Mouse (Mus musculus) right cerebral cortex, adult 18-20 months (tissue): Measurements from ENCODE around the gene Gm9903.

Experiments used
- DNase-seq: peaks from one replicate; pipeline ENCODE4 v3.0.0; 2022; ENCODE audit warnings: mixed read lengths

Gm9903 gene

DNA sequence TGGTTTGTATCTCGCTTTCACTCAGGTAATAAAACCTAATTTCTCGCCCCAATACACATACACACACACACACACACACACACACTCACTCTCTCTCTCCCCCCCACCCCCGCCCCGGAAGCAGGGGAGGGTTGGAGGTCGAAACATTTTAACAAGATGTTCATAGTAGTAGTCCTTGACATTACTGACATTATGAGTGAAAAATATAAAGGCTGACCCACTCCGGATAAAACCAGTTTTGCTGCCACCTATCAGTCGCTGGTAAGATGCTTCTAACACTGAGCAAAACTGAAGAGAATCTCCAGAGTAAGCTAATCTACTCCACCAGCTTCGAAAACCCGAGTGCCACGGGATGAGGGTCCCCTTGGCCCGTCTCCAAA lies 21.8 kb downstream of the Gm9903 start:
- DNase-seq: no peak

DNA sequence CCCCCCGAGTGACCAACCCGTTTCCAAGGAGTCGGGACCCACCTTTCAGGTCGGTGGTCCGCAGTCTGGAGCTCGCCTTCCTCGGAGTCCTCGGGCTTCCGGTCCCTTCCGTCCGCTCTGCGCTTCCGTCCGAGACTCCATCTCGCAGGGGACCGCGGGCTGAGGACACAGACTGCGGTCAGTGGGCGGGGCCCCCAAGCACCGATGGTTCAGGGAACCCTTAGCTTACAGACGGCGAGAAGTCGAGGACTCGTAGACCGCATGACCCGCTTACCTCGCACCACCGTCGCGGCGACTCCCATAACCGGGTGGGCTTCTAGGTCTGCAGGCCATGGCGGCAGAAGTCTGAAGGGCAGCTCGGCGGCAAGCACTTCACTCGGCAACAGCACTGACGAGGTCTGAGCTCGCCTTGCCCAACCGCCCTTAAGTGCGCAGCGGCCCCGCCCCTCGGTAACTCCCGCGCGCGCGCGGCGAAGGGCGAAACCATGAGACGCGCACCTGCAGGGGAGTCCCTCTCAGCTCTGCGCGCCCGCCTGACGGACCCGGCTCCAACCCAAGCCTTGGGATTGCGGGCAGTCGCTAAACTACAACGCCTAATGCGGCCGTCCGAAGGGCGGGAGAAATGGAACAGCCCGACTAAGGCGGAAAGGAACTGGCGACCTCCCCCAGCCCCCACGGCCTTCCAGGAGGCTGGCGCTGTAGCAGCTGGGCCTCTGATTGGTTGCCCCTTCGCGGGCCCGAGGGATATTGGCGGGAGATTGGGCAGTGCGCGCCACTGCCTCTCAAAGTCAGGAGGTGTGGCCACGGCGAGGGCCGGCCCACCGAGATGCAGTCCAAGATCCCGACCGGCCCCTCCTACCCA lies 22.4 kb downstream of the Gm9903 start, which contains the start of gene Slbp:
Gene Slbp, minus strand, starts transcription at position 654 of the 862 bp plus-strand sequence.
- DNase-seq: peak; percentile 97

GRCm38 (mm10) chr5:33652783-33653173 lies 23.1 kb downstream of the Gm9903 start:
- DNase-seq: no peak

- no peak for DNase-seq
Observed at GRCm38 (mm10) chr5:33654424-33654823, 24.7 kb downstream of the Gm9903 start.

- no peak for DNase-seq
Observed at GRCm38 (mm10) chr5:33655251-33655840, 25.6 kb downstream of the Gm9903 start.

DNA sequence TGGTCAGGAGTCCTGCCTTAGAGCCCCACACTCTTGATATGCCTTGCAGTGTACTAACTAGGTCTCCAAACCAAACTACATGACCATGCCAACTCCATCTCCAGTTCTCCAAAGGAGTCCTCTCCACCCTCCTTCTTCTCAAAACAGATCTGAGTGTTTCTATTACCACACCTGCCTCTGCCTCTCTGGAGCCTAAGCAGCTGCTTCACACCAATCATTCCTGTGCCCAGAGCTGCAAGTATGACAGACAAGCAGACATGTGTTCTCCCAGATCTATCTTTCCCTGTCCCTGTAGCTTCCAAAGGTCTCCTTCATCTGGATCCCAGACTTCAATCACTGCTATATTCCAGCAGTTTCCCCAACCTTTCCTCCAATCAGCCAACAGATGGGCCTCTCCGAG lies 27.0 kb downstream of the Gm9903 start:
- DNase-seq: no peak

DNA sequence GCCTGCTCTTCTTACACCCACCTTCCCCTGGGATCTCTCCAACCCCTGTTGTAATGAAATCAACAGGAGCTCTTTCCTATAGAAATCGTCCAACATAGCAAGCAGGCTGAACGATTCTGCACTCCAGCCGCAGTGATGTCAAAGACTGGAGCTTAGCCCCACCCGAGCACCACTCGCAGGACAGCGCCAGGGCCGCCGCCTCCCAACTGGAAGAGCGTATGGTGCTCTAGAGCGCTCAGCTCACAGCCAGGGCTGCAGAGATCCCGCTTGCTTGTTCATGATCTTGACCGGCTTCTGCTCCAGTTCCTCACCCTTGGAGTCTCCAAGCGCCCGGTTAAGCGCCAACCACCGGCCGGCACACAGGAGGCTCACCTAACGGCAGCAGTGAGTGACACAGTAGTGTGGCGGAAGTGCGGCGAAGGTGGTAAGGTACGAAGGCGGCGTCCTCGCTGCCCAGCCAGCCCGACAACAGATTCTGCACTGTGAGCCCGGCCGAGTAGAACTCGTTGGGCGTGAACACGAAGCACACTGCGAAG lies 27.6 kb downstream of the Gm9903 start:
- no peak for DNase-seq

DNA sequence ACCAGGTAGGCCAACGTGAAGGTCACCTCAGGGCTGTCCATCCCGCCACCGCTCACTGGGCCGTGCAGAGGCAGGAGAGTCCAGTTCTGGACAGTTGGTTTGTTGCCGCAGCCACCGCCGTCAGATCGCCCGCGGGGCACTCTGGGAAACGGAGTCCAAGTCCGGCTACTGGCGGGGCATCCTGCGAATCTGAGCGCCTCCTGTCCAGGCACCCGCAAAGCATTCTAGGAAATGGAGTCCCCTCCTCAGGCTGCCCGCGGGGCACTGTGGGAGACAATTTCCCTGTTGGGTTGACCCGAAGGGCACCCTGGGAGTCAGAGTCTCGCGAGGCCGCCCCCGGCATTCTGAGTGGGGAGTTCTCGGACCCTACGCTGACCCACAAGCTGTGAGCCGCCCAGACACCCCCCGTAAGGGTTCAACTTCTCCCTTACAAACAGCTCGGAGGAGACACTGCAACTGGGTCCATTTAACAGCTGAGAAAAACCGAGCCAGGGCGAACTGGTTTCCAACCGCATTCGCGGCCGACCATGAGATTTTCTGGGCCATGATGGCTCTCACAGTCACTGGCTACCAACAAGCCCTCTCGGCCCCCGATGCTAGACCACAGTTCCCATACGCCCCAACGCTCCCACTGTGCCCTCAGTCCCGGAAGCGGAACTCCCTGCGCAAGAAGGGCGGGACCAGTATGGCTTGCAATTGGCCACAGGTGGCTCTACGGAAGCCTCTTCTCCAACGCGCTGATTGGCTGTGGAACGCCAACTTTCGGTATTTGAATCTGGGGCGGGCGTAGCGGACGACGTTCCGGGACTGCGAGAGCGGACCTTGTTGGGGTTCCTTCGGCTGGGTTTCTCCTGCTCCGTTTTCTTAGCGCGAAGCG lies 28.3 kb downstream of the Gm9903 start, which contains the start of the genes Tacc3 and Tmem129:
Gene Tacc3, plus strand, starts transcription at position 342 of the 877 bp plus-strand sequence.
Gene Tmem129, minus strand, starts transcription at position 630 of the 877 bp plus-strand sequence.
- DNase-seq: peak; percentile 100

DNA sequence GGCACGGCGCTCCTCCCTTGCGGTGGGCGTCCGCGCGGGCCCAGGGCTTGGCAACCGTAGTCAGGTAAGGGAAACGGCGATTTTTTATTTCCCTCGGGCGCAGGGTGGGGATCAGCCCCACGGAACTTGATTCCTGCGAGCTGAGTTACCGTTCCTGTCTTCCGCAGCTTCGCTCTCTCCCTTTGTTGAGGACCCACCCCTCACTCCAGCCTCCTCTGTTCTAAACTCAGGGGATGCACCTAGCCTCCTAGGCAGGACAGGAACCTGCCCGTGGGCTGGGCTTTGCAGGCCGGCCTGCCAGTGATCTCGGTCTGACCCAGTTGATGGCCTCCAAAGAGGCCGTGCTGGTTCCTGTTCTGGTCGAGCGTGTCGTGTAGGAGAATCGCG lies 28.9 kb downstream of the Gm9903 start:
- DNase-seq: no peak

GRCm38 (mm10) chr5:33668223-33668622 lies 38.5 kb downstream of the Gm9903 start:
- DNase-seq: no peak

- DNase-seq: no peak
Observed at GRCm38 (mm10) chr5:33671659-33672058, 41.9 kb downstream of the Gm9903 start.

GRCm38 (mm10) chr5:33674439-33674838 lies 44.7 kb downstream of the Gm9903 start:
- peak; percentile 69 for DNase-seq

DNA sequence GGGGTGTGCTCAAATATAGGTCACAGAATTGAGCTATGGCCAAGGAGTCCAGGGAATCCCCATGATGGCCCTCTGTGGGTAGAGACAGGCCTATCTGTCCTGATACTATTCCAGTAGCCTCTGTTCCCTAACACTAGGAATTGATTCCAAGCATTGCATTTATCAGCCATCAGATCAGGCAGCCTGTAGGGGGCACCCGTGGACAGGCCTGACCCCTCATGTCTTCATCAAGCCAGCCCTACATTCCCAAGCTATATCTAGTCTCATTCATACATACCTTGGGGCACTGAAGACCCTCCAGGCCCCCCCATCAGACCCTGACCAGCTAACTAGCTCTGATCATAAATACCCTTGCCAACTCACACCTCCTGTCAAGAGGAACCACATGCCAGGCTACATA lies 46.2 kb downstream of the Gm9903 start:
- peak; percentile 48 for DNase-seq

DNA sequence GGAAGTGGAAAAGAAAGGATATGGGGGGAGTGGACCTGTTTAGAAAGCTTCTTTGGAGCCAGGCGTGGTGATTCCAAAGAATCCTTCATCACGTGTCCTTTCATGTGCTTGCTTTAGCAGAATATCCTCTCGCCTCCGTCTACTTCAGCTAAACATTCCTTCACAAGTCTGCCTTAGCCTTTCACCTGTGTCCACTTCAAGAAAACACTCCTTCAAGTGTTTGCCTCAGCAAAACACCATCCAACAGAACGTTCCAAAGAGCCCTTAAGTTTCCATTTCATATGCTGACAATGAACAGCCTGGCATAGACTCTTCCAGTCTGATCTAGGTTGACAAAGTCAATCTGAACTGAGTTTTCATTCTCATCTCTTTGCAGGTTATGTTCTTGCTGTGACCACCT lies 48.5 kb downstream of the Gm9903 start:
- DNase-seq: no peak

GRCm38 (mm10) chr5:33681044-33681443 lies 51.3 kb downstream of the Gm9903 start:
- DNase-seq: no peak
